Mouse (Mus musculus): ENCODE data around the gene 3830406C13Rik.

GRCm38 (mm10) chr14:12243726-12244125 is 40.2 kb upstream of the 3830406C13Rik start:
- TF ChIP-seq CTCF (conservative IDR thresholded peaks at IDR 0.05; ENCODE audit: insufficient read depth, insufficient read length, low read depth, low read length) (no peak), POLR2A (IDR thresholded peaks at IDR 0.05; ENCODE audit: low read depth, low read length) (no peak)

All from kidney, adult 2 months (tissue).